In the genomic region with DNA sequence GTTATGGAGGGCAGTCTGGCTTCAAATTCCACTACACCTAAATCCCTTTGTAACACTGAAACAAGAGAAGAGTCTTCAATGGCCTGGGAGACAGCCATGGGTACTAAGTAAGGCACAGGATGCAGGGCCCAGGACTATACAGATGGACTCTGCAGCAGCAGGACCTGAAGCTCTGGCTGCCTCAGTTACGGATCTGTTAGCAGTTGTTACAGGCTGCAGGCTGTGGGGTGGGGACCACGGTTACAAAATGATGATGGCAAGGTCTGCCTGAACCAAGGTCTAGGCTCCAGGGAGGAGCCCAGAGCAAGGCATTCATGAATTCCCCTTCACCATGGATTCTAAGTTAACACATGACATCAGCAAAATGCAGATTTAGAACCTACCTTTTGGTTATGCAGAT, we compare ENCODE assay signal across 22 mouse cellular contexts. TPM values are rescaled to one million over a fixed set of nuclear protein-coding genes. Genes with fewer than 3 reads are reported as not detected.
DNase-seq lines count a peak whose midpoint lies in the region; ATAC-seq and TF ChIP-seq lines count a peak whose summit lies in the region.
"Had no signal": no experiment of that assay in that cellular context is flagged by ENCODE, and none has a peak within 500 bp of the region (broad histone marks: within the 10 kb centered on the region; RNA-seq: fewer than 3 reads in every experiment).

No protein-coding gene starts in this region.

- H3K4me2 ChIP-seq in heart, embryonic 11.5 days = no peak overlapping the region
- H3K4me2 ChIP-seq in midbrain, embryonic 11.5 days = no peak overlapping the region
- H3K4me2 ChIP-seq in midbrain, embryonic 13.5 days (replicated peaks) = no peak overlapping the region

- peak overlapping the region; percentile 68; the same call in 1 of the 2 replicates for H3K27ac ChIP-seq in gastrocnemius, adult 2 months
- no peak overlapping the region for H3K27ac ChIP-seq in heart, embryonic 11.5 days (ENCODE audit: low read depth, low read length)
- H3K27ac ChIP-seq in midbrain, embryonic 11.5 days (ENCODE audit: low read depth, low read length) = no peak overlapping the region
- H3K27ac ChIP-seq in midbrain, embryonic 13.5 days = no peak overlapping the region

- H3K36me3 ChIP-seq in heart, embryonic 11.5 days (ENCODE audit: control insufficient read depth, insufficient read depth, low read length) = no peaks in the 10 kb centered on the region
- no peaks in the 10 kb centered on the region for H3K36me3 ChIP-seq in midbrain, embryonic 11.5 days (ENCODE audit: control insufficient read depth, insufficient read depth, low read length)
- H3K36me3 ChIP-seq in midbrain, embryonic 13.5 days = no peaks in the 10 kb centered on the region
- H3K36me3 ChIP-seq: G1E had no signal

- ATAC-seq in heart, embryonic 11.5 days (replicated peaks; ENCODE audit: insufficient number of reproducible peaks, low FRiP score, low TSS enrichment) = no peak
- no peak for ATAC-seq in midbrain, embryonic 11.5 days (ENCODE audit: low FRiP score)
- no peak for ATAC-seq in midbrain, embryonic 13.5 days
- ATAC-seq: activated CD4-positive, CD25-positive, alpha-beta regulatory T cell, adult 4 months; CD4-positive, CD25-positive, alpha-beta regulatory T cell, adult 4 months; Patski had no signal

- no peak overlapping the region for H3K4me3 ChIP-seq in gastrocnemius, adult 2 months
- no peak overlapping the region for H3K4me3 ChIP-seq in heart, embryonic 11.5 days (ENCODE audit: low read depth, low read length)
- no peak overlapping the region for H3K4me3 ChIP-seq in midbrain, embryonic 11.5 days (ENCODE audit: low read depth, low read length)
- H3K4me3 ChIP-seq in midbrain, embryonic 13.5 days (replicated peaks) = no peak overlapping the region

- no peaks in the 10 kb centered on the region for H3K9me3 ChIP-seq in heart, embryonic 11.5 days (replicated peaks; ENCODE audit: control insufficient read depth, low read length)
- H3K9me3 ChIP-seq in midbrain, embryonic 11.5 days (ENCODE audit: control insufficient read depth, low read length) = no peaks in the 10 kb centered on the region
- H3K9me3 ChIP-seq in midbrain, embryonic 13.5 days = no peaks in the 10 kb centered on the region

- no peak for DNase-seq in gastrocnemius, adult 2 months
- DNase-seq in gastrocnemius, postnatal 4 days (ENCODE audit: low spot score in 2 of 2) = no peak
- DNase-seq in heart, adult 11 months = peak; percentile 51
- DNase-seq in midbrain, embryonic 11.5 days (ENCODE audit: low spot score, missing footprints) = peak; percentile 78
- DNase-seq: adrenal gland, adult 2 months; adrenal gland, adult 8-10 months; adrenal gland, postnatal 10 days; adrenal gland, postnatal 14 days; adrenal gland, postnatal 25 days; adrenal gland, postnatal 36 days; B cell, adult 2 months; cerebellum, adult 11 months; cerebellum, adult 11-12 months; cerebellum, adult 18-20 months had no signal

- 63% methylated on average over 2 of the region's 2 CpGs for WGBS in heart, embryonic 11.5 days (ENCODE audit: insufficient replicate concordance)
- 68% methylated on average over 2 of the region's 2 CpGs for WGBS in midbrain, embryonic 11.5 days
- 68% methylated on average over 2 of the region's 2 CpGs for WGBS in midbrain, embryonic 13.5 days

- H3K4me1 ChIP-seq in heart, embryonic 11.5 days (ENCODE audit: control insufficient read depth, insufficient read depth, low read length) = no peaks in the 10 kb centered on the region
- no peaks in the 10 kb centered on the region for H3K4me1 ChIP-seq in midbrain, embryonic 11.5 days (ENCODE audit: control insufficient read depth, insufficient read depth, low read length)
- no peaks in the 10 kb centered on the region for H3K4me1 ChIP-seq in midbrain, embryonic 13.5 days (replicated peaks)

- H3K9ac ChIP-seq in heart, embryonic 11.5 days (ENCODE audit: low read depth, low read length) = no peak overlapping the region
- H3K9ac ChIP-seq in midbrain, embryonic 11.5 days (ENCODE audit: low read length) = no peak overlapping the region
- no peak overlapping the region for H3K9ac ChIP-seq in midbrain, embryonic 13.5 days (replicated peaks)

- intact Hi-C loops in gastrocnemius, adult 2 months (cut with DNase I) = no loop called here

- no peak for TF ChIP-seq CTCF in gastrocnemius, adult 2 months (IDR thresholded peaks at IDR 0.05)

- no peaks in the 10 kb centered on the region for H3K27me3 ChIP-seq in heart, embryonic 11.5 days (ENCODE audit: control insufficient read depth, insufficient read depth, low read length)
- H3K27me3 ChIP-seq in midbrain, embryonic 11.5 days (ENCODE audit: control insufficient read depth, insufficient read depth, low read length) = no peaks in the 10 kb centered on the region
- no peaks in the 10 kb centered on the region for H3K27me3 ChIP-seq in midbrain, embryonic 13.5 days
- H3K27me3 ChIP-seq: CH12.LX, Patski had no signal

RNA-seq across cellular contexts. Expression of a gene that starts 29.3 kb away (rescaled TPM):
- 1 to 10 TPM; 4.9 to 6.2 TPM for total RNA-seq in gastrocnemius, adult 2 months (2021)
- 10 to 100 TPM; 20.4 to 22.3 TPM for total RNA-seq in gastrocnemius, postnatal 4 days (2021)
- 37.2 and 42.5 TPM in 2 replicates for polyA plus RNA-seq in heart, embryonic 11.5 days (2014; fragmentation: Nextera tagmentation; extraction: Ambion mirVana)
- polyA plus RNA-seq in midbrain, embryonic 11.5 days (2014; fragmentation: Nextera tagmentation; extraction: Ambion mirVana) = 27.8 and 31.3 TPM in 2 replicates
- 14.4 and 17.9 TPM in 2 replicates for polyA plus RNA-seq in midbrain, embryonic 13.5 days (2015; fragmentation: Nextera tagmentation; extraction: Ambion mirVana)
- total RNA-seq: CH12.LX, MEL had no signal
- polyA plus RNA-seq: activated CD4-positive, CD25-positive, alpha-beta regulatory T cell, adult 4 months; CD4-positive, CD25-positive, alpha-beta regulatory T cell, adult 4 months; G1E had no signal

Comparison
In these comparisons a context has a peak if more than half of its experiments do, and no peak if none do; other contexts are left out.
1. DNase-seq: peak in heart, adult 11 months (single experiment) and midbrain, embryonic 11.5 days (single experiment); none in gastrocnemius, adult 2 months (single experiment) and gastrocnemius, postnatal 4 days (0 of 2).